Mouse (Mus musculus) olfactory bulb, adult 2 months (tissue): Measurements from ENCODE around the gene C2cd4a.

ENCODE experiments used
- CTCF ChIP-seq: fragments of 200-500 bp; IDR thresholded peaks from 2 replicates; pipeline ENCODE4 v1.5.1; 2012; ENCODE audit warnings: low read depth, mild to moderate bottlenecking, low read length, moderate library complexity; ENCODE audit not compliant: insufficient read depth
- POLR2A ChIP-seq: fragments of 200-500 bp; IDR thresholded peaks from 2 replicates; pipeline ENCODE4 v1.6.1; 2012; ENCODE audit warnings: mild to moderate bottlenecking, low read depth, low read length, moderate library complexity; ENCODE audit not compliant: insufficient read depth

- no peak for TF ChIP-seq POLR2A
- TF ChIP-seq CTCF: no peak
Measured at GRCm38 (mm10) chr9:67874522-67875222, 42.5 kb upstream of the C2cd4a start.
